Mouse (Mus musculus) erythroblast, embryonic 14.5 days (primary cell): ENCODE data around the gene Gm13279.
"Not testable (repeated sequence)": the region's sequence is repeated elsewhere in the genome, so short reads cannot be mapped to it uniquely, and the experiment has no call there.

Experiments used
- GATA1 ChIP-seq: IDR thresholded peaks from 2 replicates; pipeline ENCODE4 v1.6.1; 2012; ENCODE audit warnings: low read length, inconsistent platforms, mixed read lengths
- TAL1 ChIP-seq: IDR thresholded peaks from 3 replicates; pipeline ENCODE4 v1.6.1; 2012; ENCODE audit warnings: low read length, inconsistent platforms, mixed read lengths

- not testable (repeated sequence) for TF ChIP-seq GATA1, TAL1
Measured at GRCm38 (mm10) chr4:88763384-88764018, 33.7 kb upstream of the Gm13279 start.
